Mouse (Mus musculus): ENCODE measurements around the gene Traf3. TPM values are rescaled to one million over a fixed set of nuclear protein-coding genes. Genes with fewer than 3 reads are reported as not detected.

The Traf3 gene
- polyA plus RNA-seq, 1 experiment = 28.5 TPM

GRCm38 (mm10) chr12:111302018-111302345 is 135.8 kb downstream of the Traf3 start:
- DNase-seq (ENCODE audit: extremely low spot score in 1 of 2, low spot score in 1 of 2) = no peak

- DNase-seq (ENCODE audit: extremely low spot score in 1 of 2, low spot score in 1 of 2) = no peak
Observed at GRCm38 (mm10) chr12:111303702-111304337, 137.7 kb downstream of the Traf3 start.

- DNase-seq (ENCODE audit: extremely low spot score in 1 of 2, low spot score in 1 of 2) = no peak
Observed at GRCm38 (mm10) chr12:111306821-111307220, 140.7 kb downstream of the Traf3 start.

GRCm38 (mm10) chr12:111309256-111309655 is 143.1 kb downstream of the Traf3 start:
- DNase-seq (ENCODE audit: extremely low spot score in 1 of 2, low spot score in 1 of 2) = no peak

GRCm38 (mm10) chr12:111309931-111310330 is 143.8 kb downstream of the Traf3 start:
- DNase-seq (ENCODE audit: extremely low spot score in 1 of 2, low spot score in 1 of 2) = no peak

- no peak for DNase-seq (ENCODE audit: extremely low spot score in 1 of 2, low spot score in 1 of 2)
Observed at GRCm38 (mm10) chr12:111311775-111312174, 145.6 kb downstream of the Traf3 start.

GRCm38 (mm10) chr12:111314273-111314672 is 148.1 kb downstream of the Traf3 start:
- no peak for DNase-seq (ENCODE audit: extremely low spot score in 1 of 2, low spot score in 1 of 2)

Other genes with a start within 250 kb of the Traf3 start
- 25.5 and 30.5 TPM in 2 replicates for gene Ankrd9, start 187.3 kb upstream of the Traf3 start, polyA plus RNA-seq (2012; rRNA removed)
- gene Rcor1, start 127.0 kb upstream of the Traf3 start, polyA plus RNA-seq (2012; rRNA removed) = 13.4 and 14.4 TPM in 2 replicates
- not detected in 2 replicates for gene 4930595D18Rik, start 18.1 kb downstream of the Traf3 start, polyA plus RNA-seq (2012; rRNA removed)
- gene Amn, start 104.7 kb downstream of the Traf3 start, polyA plus RNA-seq (2012; rRNA removed) = 11.3 and 15.5 TPM in 2 replicates
- 175 and 184 TPM in 2 replicates for gene Cdc42bpb, start 211.3 kb downstream of the Traf3 start, polyA plus RNA-seq (2012; rRNA removed)
- 23.2 and 24.5 TPM in 2 replicates for gene Lbhd2, start 240.4 kb downstream of the Traf3 start, polyA plus RNA-seq (2012; rRNA removed)

All from frontal cortex, adult 2 months (tissue).